Mouse (Mus musculus): ENCODE measurements around the gene Zfp787.
A peak's percentile ranks its signal among the peaks of the same experiment; 100 is the strongest.

GRCm38 (mm10) chr7:6119501-6119900 lies 36.3 kb downstream of the Zfp787 start:
- TF ChIP-seq POLR2A (IDR thresholded peaks at IDR 0.05; ENCODE audit: control insufficient read depth in 1 of 2, insufficient read depth in 1 of 2, low read depth in 1 of 2, low read length in 2 of 2, poor library complexity in 1 of 2), result no peak
- peak; percentile 41 to 46 (median 43) for TF ChIP-seq CTCF (IDR thresholded peaks at IDR 0.05 in 2 of 3, conservative IDR thresholded peaks at IDR 0.05 in 1 of 3; ENCODE audit: control insufficient read depth in 1 of 3, insufficient read depth in 1 of 3, low read depth in 2 of 3, low read length in 3 of 3, poor library complexity in 1 of 3, severe bottlenecking in 1 of 3)
- no peak for TF ChIP-seq MYC (IDR thresholded peaks at IDR 0.05; ENCODE audit: low read depth, low read length)
- no peak for TF ChIP-seq ZMIZ1 (IDR thresholded peaks at IDR 0.05; ENCODE audit: low read depth, low read length)
- no peak for TF ChIP-seq ZNF384 (IDR thresholded peaks at IDR 0.05; ENCODE audit: low read depth, low read length)

All from MEL (cell line).